Mouse (Mus musculus) testis, postnatal 14 days (tissue): ENCODE measurements around the gene Myo1b.

Source experiments
- DNase-seq: peaks from one replicate; pipeline ENCODE4 v3.0.0; 2021; ENCODE audit warnings: low spot score

Myo1b gene

DNA sequence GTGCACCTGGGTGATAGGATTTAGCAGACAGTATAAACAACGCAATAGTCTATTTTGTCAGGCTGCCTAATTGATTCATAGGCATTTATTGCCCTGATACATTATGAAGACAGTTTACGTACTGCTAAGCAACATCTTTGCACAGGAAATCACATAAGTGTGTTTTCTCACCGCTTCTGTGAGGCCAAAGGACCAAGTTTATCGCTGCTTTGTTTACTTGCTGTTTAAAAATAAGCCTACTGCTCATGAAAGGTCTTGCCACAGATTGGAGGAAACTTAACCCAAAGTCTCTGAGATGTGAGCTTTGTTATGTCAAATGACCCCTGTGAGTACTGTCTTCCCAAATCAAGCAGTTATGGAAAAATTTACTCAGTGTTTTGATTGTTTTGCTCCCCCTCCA, 187.1 kb downstream of the Myo1b start:
- DNase-seq, result no peak

DNA sequence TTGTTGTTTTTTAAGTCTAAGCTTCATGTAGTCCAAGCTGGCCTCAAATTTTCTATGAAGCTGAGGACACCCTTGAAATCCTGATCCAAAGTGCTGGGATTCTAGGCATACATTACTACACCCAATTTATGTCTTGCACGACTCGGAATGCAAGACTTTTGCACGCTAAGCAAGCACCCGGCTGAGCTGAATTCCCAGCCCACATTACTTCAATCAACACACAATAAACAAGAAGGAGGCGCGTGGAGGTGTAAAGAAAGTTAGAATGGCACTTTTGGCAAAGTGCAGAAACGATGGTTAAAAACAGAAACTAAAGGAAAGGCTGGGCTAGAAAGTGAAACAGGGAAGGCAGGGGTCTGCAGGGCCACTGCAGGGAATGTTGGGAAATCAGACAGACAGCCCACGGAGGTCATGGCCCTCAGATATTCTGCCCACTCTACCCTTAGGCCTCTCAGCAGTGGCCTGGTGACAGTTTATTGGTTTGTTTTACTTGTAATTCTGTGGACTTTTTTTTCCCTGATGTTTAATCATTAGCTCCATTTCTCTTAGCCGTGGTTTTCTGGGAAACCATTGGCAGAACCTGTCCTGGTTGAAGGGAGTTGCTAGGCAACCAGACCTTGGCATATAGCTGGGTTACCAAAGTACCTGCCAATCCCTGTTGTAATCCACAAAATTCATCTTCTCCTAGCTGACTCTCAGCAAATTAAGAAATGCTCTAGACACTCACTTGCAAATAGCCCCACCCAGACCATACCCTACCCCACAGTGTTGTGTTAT, 195.8 kb downstream of the Myo1b start:
- DNase-seq, result no peak

DNA sequence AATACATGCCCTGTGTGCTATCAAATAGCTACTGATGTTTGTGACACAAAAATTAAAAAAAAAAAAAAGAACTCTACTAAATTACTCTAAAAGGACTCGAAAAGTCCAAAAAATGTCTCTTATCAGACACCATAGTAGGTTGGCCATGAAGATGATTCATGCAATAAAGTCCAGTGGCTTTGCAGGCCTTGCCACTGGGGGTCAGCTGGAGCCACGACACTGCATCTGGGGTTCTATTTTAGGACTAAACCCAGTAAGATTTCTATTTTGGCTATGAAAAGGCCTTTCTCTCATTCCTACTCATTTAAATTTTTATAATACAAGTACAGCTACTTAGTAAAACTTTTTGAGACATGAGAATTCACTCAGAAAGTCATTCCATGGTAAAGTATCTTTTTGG, 205.0 kb downstream of the Myo1b start:
- DNase-seq, result no peak

DNA sequence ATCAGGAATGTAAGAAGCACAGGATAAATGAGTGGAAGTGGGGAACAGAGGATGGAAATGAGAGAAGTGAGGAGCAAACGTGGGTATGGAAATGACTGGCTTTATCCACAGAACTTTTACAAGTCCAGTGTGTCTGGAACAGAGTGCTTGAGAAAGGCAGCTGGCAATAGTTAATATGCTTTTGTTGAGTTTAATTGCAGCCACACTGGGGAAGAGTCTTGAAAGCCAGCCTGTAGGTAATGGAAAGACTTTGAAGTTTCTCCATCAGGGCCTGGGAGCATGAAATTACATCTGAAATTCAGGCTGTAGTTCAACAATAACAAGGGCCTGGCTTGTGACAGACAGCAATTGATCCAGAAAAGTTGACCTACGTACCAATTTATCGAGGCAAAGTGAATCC, 209.8 kb downstream of the Myo1b start:
- DNase-seq, result no peak

DNA sequence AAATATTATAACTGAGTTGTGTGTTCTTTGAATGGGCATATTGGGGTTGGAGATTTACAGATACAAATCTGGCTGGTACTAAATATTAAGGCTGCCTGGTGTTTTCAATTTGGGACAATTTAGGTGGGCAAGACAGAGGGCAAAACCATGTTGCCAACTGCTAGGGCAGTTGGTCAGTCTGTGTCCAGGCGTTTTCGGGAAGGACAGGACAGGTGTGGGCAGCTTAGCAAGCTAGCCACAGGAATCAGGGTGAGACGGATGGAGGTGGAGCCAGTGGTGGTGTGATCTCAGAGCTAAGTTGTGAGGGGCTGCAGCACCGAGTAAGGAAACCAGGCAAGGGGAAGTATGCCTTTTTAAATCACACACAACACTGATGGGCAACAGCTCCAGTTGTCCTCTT, 211.3 kb downstream of the Myo1b start:
- no peak for DNase-seq
